Mouse (Mus musculus) CH12.LX (cell line): ENCODE measurements around the gene Trdmt1. TPM values are rescaled to one million over a fixed set of nuclear protein-coding genes. Genes with fewer than 3 reads are reported as not detected.

Experiments
- DNase-seq: peaks from one replicate; pipeline ENCODE4 v3.0.0-alpha.2; 2013; ENCODE audit errors: extremely low read depth
- H3K27ac ChIP-seq: 2 replicates; pipeline ENCODE4 v1.5.1; 2012; ENCODE audit warnings: low read depth, mild to moderate bottlenecking, control low read depth, moderate library complexity; ENCODE audit not compliant: insufficient read depth
- H3K27me3 ChIP-seq: replicated peaks from 2 replicates; pipeline ENCODE3; 2012; ENCODE audit warnings: inconsistent platforms
- H3K36me3 ChIP-seq, 2 experiments: replicated peaks in 1 of 2; 2 replicates each; pipeline versions ENCODE3 to v1.6.1; 2012; ENCODE audit warnings: inconsistent platforms in 1 of 2, low read length in 1 of 2, mild to moderate bottlenecking in 1 of 2, mixed read lengths in 1 of 2, moderate library complexity in 1 of 2; ENCODE audit not compliant: control insufficient read depth in 1 of 2, insufficient read depth in 1 of 2
- H3K4me1 ChIP-seq, 2 experiments: 2 replicates each; pipeline ENCODE4 v1.6.1; 2012; ENCODE audit warnings: inconsistent platforms in 1 of 2, moderate library complexity in 1 of 2; ENCODE audit not compliant: insufficient read depth in 2 of 2, control insufficient read depth in 1 of 2
- H3K4me2 ChIP-seq: 2 replicates; pipeline ENCODE4 v1.6.1; 2012; ENCODE audit warnings: low read depth, mild to moderate bottlenecking, control low read depth; ENCODE audit not compliant: poor library complexity, insufficient read depth, severe bottlenecking
- H3K4me3 ChIP-seq, 3 experiments: fragments of 150-350 bp in 1 of 3; sonication (generic) in 1 of 3; replicated peaks in 1 of 3; 2 replicates each; pipeline versions ENCODE3 to v1.5.1; 2011 to 2012; ENCODE audit warnings: low read depth in 2 of 3, low read length in 2 of 3, mild to moderate bottlenecking in 2 of 3, moderate library complexity in 2 of 3, control low read depth in 1 of 3, improper control_type of control experiment in 1 of 3, inconsistent platforms in 1 of 3, mixed read lengths in 1 of 3; ENCODE audit not compliant: poor library complexity in 1 of 3
- H3K79me2 ChIP-seq: replicated peaks from 2 replicates; pipeline ENCODE4 v1.6.1; 2012; ENCODE audit warnings: mild to moderate bottlenecking, moderate library complexity; ENCODE audit not compliant: control insufficient read depth, poor library complexity, insufficient read depth, severe bottlenecking; ENCODE audit errors: extremely low read depth
- H3K9ac ChIP-seq: 2 replicates; pipeline ENCODE4 v1.6.1; 2012; ENCODE audit warnings: low read depth, mild to moderate bottlenecking, control low read depth, moderate library complexity; ENCODE audit not compliant: insufficient read depth
- H3K9me3 ChIP-seq: replicated peaks from 2 replicates; pipeline ENCODE3; 2012; ENCODE audit warnings: low read length, inconsistent platforms, mixed read lengths
- BHLHE40 ChIP-seq: IDR thresholded peaks from 2 replicates; pipeline ENCODE4 v1.6.1; 2011; ENCODE audit warnings: mild to moderate bottlenecking, low read depth, low read length, improper control_type of control experiment
- CHD1 ChIP-seq: IDR thresholded peaks from 2 replicates; pipeline ENCODE4 v1.6.1; 2012; ENCODE audit warnings: low read depth, low read length, improper control_type of control experiment, inconsistent platforms
- CHD2 ChIP-seq: IDR thresholded peaks from 2 replicates; pipeline ENCODE4 v1.6.1; 2011; ENCODE audit warnings: low read length, improper control_type of control experiment
- EP300 ChIP-seq: IDR thresholded peaks from 2 replicates; pipeline ENCODE4 v1.6.1; 2011; ENCODE audit warnings: low read length, improper control_type of control experiment
- ETS1 ChIP-seq: conservative IDR thresholded peaks from 2 replicates; pipeline ENCODE4 v1.6.1; 2012; ENCODE audit warnings: low read depth, mild to moderate bottlenecking, inconsistent platforms, low read length, improper control_type of control experiment, moderate library complexity
- GABPA ChIP-seq: IDR thresholded peaks from 2 replicates; pipeline ENCODE4 v1.6.1; 2012; ENCODE audit warnings: low read depth, low read length, improper control_type of control experiment, inconsistent platforms; ENCODE audit not compliant: insufficient replicate concordance
- IRF4 ChIP-seq: IDR thresholded peaks from 2 replicates; pipeline ENCODE4 v1.6.1; 2014; ENCODE audit warnings: low read depth, mild to moderate bottlenecking, inconsistent platforms, low read length, improper control_type of control experiment
- JUND ChIP-seq: conservative IDR thresholded peaks from 2 replicates; pipeline ENCODE4 v1.6.1; 2011; ENCODE audit warnings: low read depth, low read length, improper control_type of control experiment
- KAT2A ChIP-seq: IDR thresholded peaks from 2 replicates; pipeline ENCODE4 v1.6.1; 2012; ENCODE audit warnings: low read length, improper control_type of control experiment, inconsistent platforms; ENCODE audit not compliant: insufficient replicate concordance
- MAFK ChIP-seq: IDR thresholded peaks from 2 replicates; pipeline ENCODE4 v1.6.1; 2011; ENCODE audit warnings: low read length, improper control_type of control experiment; ENCODE audit not compliant: insufficient replicate concordance
- MAZ ChIP-seq: IDR thresholded peaks from 2 replicates; pipeline ENCODE4 v1.6.1; 2012; ENCODE audit warnings: low read depth, mild to moderate bottlenecking, inconsistent platforms, low read length, improper control_type of control experiment, moderate library complexity
- MEF2A ChIP-seq: IDR thresholded peaks from 2 replicates; pipeline ENCODE4 v1.6.1; 2014; ENCODE audit warnings: low read depth, mild to moderate bottlenecking, inconsistent platforms, low read length, improper control_type of control experiment, borderline replicate concordance
- MXI1 ChIP-seq: IDR thresholded peaks from 2 replicates; pipeline ENCODE4 v1.6.1; 2011; ENCODE audit warnings: mild to moderate bottlenecking, low read depth, low read length, improper control_type of control experiment
- MYC ChIP-seq: IDR thresholded peaks from 2 replicates; pipeline ENCODE4 v1.6.1; 2011; ENCODE audit warnings: low read depth, mild to moderate bottlenecking, improper control_type of control experiment, low read length
- NELFE ChIP-seq: IDR thresholded peaks from 2 replicates; pipeline ENCODE4 v1.6.1; 2011; ENCODE audit warnings: low read depth, low read length, improper control_type of control experiment
- PAX5 ChIP-seq: IDR thresholded peaks from 2 replicates; pipeline ENCODE4 v1.6.1; 2012; ENCODE audit warnings: low read length, inconsistent platforms, mixed read lengths
- POLR2A ChIP-seq: IDR thresholded peaks from 2 replicates; pipeline ENCODE4 v1.6.1; 2011; ENCODE audit warnings: low read depth, mild to moderate bottlenecking, improper control_type of control experiment, low read length
- RCOR1 ChIP-seq: conservative IDR thresholded peaks from 2 replicates; pipeline ENCODE4 v1.6.1; 2012; ENCODE audit warnings: low read depth, mild to moderate bottlenecking, inconsistent platforms, low read length, improper control_type of control experiment
- TBP ChIP-seq: conservative IDR thresholded peaks from 2 replicates; pipeline ENCODE4 v1.6.1; 2011; ENCODE audit warnings: low read depth, low read length, improper control_type of control experiment
- TCF12 ChIP-seq: IDR thresholded peaks from 2 replicates; pipeline ENCODE4 v1.6.1; 2014; ENCODE audit warnings: low read depth, mild to moderate bottlenecking, inconsistent platforms, low read length, improper control_type of control experiment
- UBTF ChIP-seq: IDR thresholded peaks from 2 replicates; pipeline ENCODE4 v1.6.1; 2012; ENCODE audit warnings: low read depth, mild to moderate bottlenecking, inconsistent platforms, low read length, improper control_type of control experiment, moderate library complexity
- ZMIZ1 ChIP-seq: IDR thresholded peaks from 2 replicates; pipeline ENCODE4 v1.6.1; 2012; ENCODE audit warnings: low read depth, mild to moderate bottlenecking, inconsistent platforms, low read length, improper control_type of control experiment
- ZNF384 ChIP-seq: IDR thresholded peaks from 2 replicates; pipeline ENCODE4 v1.6.1; 2012; ENCODE audit warnings: low read depth, low read length, improper control_type of control experiment, inconsistent platforms
- dilution Hi-C: fragments of 300-500 bp; cut with MboI; formaldehyde crosslinking; loops from 2 replicates; pipeline ENCODE4 v1.14.3; 2020; ENCODE audit warnings: low sequenced_read_pairs; ENCODE audit not compliant: extremely low pct_unique_long_range_greater_than_20kb, extremely low pct_ligation_motif_present
- in situ Hi-C: fragments of 300-500 bp; cut with MboI; formaldehyde crosslinking; loops from 3 replicates; pipeline ENCODE4 v1.14.3; 2019; ENCODE audit warnings: low sequenced_read_pairs, low pct_ligation_motif_present, low pct_unique_long_range_greater_than_20kb, mixed read lengths
- polyA plus RNA-seq: library from polyadenylated mRNA; unstranded; fragments of >175 nt; gene quantifications from 2 replicates; pipeline ENCODE4 v1.2.1, GENCODE M21; 2012; ENCODE audit warnings: low read depth; ENCODE audit not compliant: insufficient read length
- total RNA-seq, 2 experiments: library from RNA; depleted of rRNA; stranded (reverse); fragments of 300-350 nt in 1 of 2; fragments of >200 nt in 1 of 2; gene quantifications; 2 replicates each; pipeline ENCODE4 v1.2.3; 2012 to 2014

Gene Trdmt1
- total and polyA plus RNA-seq, 3 experiments = 8.8 to 29.8 (median 11.2) TPM

DNA sequence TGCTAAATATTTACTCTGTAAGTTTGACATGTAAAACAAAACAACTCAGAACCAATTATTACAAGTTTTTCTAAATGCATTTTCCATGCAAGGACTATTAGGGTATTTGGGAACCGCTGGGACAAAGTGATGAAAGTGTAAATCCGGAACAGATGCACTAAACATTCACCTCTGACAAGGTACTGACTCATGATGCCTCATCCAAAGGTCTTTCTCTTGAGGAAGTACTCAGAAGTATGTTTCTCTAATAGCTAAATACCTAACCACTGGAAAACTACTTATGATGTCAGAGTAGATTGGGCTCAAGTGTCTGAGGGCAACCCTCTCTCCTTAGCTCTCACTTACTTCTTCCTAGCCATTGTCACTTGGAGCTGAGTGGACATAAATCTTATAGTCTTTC is 63.7 kb downstream of the Trdmt1 start:
- TF ChIP-seq ETS1 (no peak), EP300 (no peak), TBP (no peak), CHD1 (no peak), NELFE (no peak), KAT2A (no peak), POLR2A (no peak), IRF4 (no peak), ZMIZ1 (no peak), RCOR1 (no peak)
- dilution Hi-C loops (no loop called here), in situ Hi-C loops (no loop called here)
- no peak for DNase-seq
- Histone ChIP-seq H3K4me1 (no peaks in the 10 kb centered on the region), H3K4me2 (no peak overlapping the region), H3K79me2 (no peaks in the 10 kb centered on the region), H3K36me3 (no peaks in the 10 kb centered on the region), H3K9ac (no peak overlapping the region), H3K4me3 (no peak overlapping the region), H3K27me3 (no peaks in the 10 kb centered on the region), H3K27ac (no peak overlapping the region), H3K9me3 (no peaks in the 10 kb centered on the region)

DNA sequence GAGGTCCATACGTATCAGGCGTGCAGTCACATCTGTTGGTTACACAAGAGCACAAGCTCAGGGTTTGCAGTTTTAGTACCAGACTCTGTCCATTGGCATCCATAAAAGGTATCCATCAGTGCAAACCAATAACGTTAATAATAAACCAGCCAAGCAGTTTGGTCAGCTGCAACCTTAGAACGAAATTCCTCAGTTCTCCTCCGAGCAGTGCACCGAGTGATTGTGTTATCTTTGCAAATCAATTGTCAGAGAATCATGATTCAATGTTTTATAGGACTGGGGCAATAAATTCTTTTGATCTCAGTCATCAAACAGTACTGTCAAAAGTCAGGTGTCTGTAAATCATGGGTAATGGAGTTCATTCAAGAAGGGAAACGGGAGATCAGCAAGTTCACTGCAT is 65.3 kb downstream of the Trdmt1 start:
- in situ Hi-C loops = no loop called here
- Histone ChIP-seq H3K9ac (no peak overlapping the region), H3K4me1 (no peaks in the 10 kb centered on the region), H3K9me3 (no peaks in the 10 kb centered on the region), H3K36me3 (no peaks in the 10 kb centered on the region), H3K79me2 (no peaks in the 10 kb centered on the region), H3K27me3 (no peaks in the 10 kb centered on the region), H3K4me3 (no peak overlapping the region), H3K27ac (no peak overlapping the region), H3K4me2 (no peak overlapping the region)
- TF ChIP-seq ZMIZ1 = no peak
- no peak for TF ChIP-seq UBTF
- no peak for TF ChIP-seq MXI1
- no peak for TF ChIP-seq MEF2A
- TF ChIP-seq CHD2 = no peak
- no peak for TF ChIP-seq BHLHE40
- no peak for TF ChIP-seq TBP
- TF ChIP-seq NELFE = no peak
- TF ChIP-seq PAX5 = no peak
- no peak for TF ChIP-seq CHD1
- TF ChIP-seq TCF12 = no peak
- no peak for TF ChIP-seq JUND
- no peak for TF ChIP-seq MAFK
- TF ChIP-seq MAZ = no peak
- TF ChIP-seq MYC = no peak
- TF ChIP-seq GABPA = no peak
- no peak for TF ChIP-seq ZNF384
- TF ChIP-seq IRF4 = no peak
- dilution Hi-C loops = no loop called here
- DNase-seq = no peak
